Mouse (Mus musculus) forebrain, postnatal 0 days (tissue): Measurements from ENCODE around the gene Hoxb4. TPM values are rescaled to one million over a fixed set of nuclear protein-coding genes. Genes with fewer than 3 reads are reported as not detected.
A peak's percentile ranks its signal among the peaks of the same experiment; 100 is the strongest.

Experiments used
- ATAC-seq: fragments of 200-750 bp; cut with Nextera tagmentation; 2 replicates; pipeline ENCODE4 v1.8.0; 2017; ENCODE audit warnings: mild to moderate bottlenecking, moderate library complexity
- DNase-seq: peaks from one replicate; pipeline ENCODE4 v3.0.0-alpha.2; 2015
- H3K27ac ChIP-seq: fragments of 300-500 bp; sonication (generic); 2 replicates; pipeline ENCODE4 v1.5.1; 2014; ENCODE audit warnings: low read depth, mild to moderate bottlenecking, antibody characterized with exemption, low read length, moderate library complexity, mixed read lengths
- H3K27me3 ChIP-seq: fragments of 300-500 bp; sonication (generic); 2 replicates; pipeline ENCODE4 v1.6.1; 2014; ENCODE audit warnings: mild to moderate bottlenecking, low read length, mixed read lengths; ENCODE audit not compliant: insufficient read depth
- H3K36me3 ChIP-seq: fragments of 300-500 bp; sonication (generic); 2 replicates; pipeline ENCODE4 v1.6.1; 2014; ENCODE audit warnings: mild to moderate bottlenecking, moderate library complexity; ENCODE audit not compliant: insufficient read depth
- H3K4me1 ChIP-seq: fragments of 300-500 bp; sonication (generic); 2 replicates; pipeline ENCODE4 v1.6.1; 2014; ENCODE audit warnings: antibody characterized with exemption; ENCODE audit not compliant: insufficient read depth
- H3K4me2 ChIP-seq: fragments of 300-500 bp; sonication (generic); 2 replicates; pipeline ENCODE4 v1.6.1; 2014; ENCODE audit warnings: low read depth, mild to moderate bottlenecking, moderate library complexity
- H3K4me3 ChIP-seq: fragments of 300-500 bp; sonication (generic); 2 replicates; pipeline ENCODE4 v1.5.1; 2014; ENCODE audit warnings: low read depth, low read length, mixed read lengths
- H3K9ac ChIP-seq: fragments of 300-500 bp; sonication (generic); 2 replicates; pipeline ENCODE4 v1.6.1; 2014; ENCODE audit warnings: mild to moderate bottlenecking
- H3K9me3 ChIP-seq: fragments of 300-500 bp; sonication (generic); 2 replicates; pipeline ENCODE4 v1.6.1; 2016; ENCODE audit warnings: low read length
- CTCF ChIP-seq: sonication (generic); IDR thresholded peaks from 2 replicates; pipeline ENCODE4 v1.5.1; 2016; ENCODE audit warnings: antibody characterized with exemption, control low read depth, low read depth
- WGBS: fragments of 180-500 bp; shearing (Covaris S2); extraction: QIAGEN DNeasy Blood & Tissue Kit; methylation state at CpG from one replicate; pipeline ENCODE4 v1.1.7; 2014; 5-methylcytosine and 5-hydroxymethylcytosine counted together
- polyA plus RNA-seq: library from polyadenylated mRNA; unstranded; fragments of >200 nt; fragmentation: Nextera tagmentation; extraction: Ambion mirVana; gene quantifications from 2 replicates; pipeline ENCODE4 v1.2.1, GENCODE M21; 2015
- total RNA-seq: library from RNA; depleted of rRNA; stranded (reverse); fragments of >200 nt; gene quantifications from 2 replicates; pipeline ENCODE4 v1.2.3, GENCODE M21; 2014

Gene Hoxb4
- total and polyA plus RNA-seq, 2 experiments from 2014 or later = not detected

DNA sequence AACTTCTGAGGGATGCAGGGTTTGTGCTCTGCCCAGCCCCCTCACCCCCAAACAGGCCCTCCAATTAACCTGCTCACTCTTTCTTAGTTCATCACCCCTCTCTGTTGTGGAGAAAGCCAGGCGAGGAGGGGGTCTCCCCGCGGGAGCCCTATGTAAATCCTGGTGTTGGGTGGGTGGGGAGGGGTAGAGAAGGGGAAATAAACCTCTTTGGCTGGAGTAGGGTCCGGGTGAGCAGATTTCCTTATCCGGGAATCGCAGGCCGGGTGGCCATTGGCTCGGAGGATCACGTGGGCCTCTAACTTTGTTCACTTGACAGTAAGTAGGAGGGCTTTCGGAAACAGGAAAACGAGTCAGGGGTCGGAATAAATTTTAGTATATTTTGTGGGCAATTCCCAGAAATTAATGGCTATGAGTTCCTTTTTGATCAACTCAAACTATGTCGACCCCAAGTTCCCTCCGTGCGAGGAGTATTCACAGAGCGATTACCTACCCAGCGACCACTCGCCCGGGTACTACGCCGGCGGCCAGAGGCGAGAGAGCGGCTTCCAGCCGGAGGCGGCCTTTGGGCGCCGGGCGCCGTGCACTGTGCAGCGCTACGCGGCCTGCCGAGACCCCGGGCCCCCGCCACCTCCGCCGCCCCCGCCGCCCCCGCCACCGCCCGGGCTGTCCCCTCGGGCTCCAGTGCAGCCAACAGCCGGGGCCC lies 452 bp downstream of the Hoxb4 start:
- Histone ChIP-seq H3K9me3 (no peaks in the 10 kb centered on the region), H3K4me1 (no peaks in the 10 kb centered on the region), H3K27me3 (peaks cover 99% of the 10 kb centered on the region), H3K9ac (no peak overlapping the region), H3K4me3 (no peak overlapping the region), H3K4me2 (peak overlapping the region; percentile 10; the same call in 1 of the 2 replicates), H3K27ac (no peak overlapping the region), H3K36me3 (no peaks in the 10 kb centered on the region)
- WGBS = under 1% methylated on average over 34 of the region's 45 CpGs
- no peak for ATAC-seq
- DNase-seq = no peak
- TF ChIP-seq CTCF = no peak

DNA sequence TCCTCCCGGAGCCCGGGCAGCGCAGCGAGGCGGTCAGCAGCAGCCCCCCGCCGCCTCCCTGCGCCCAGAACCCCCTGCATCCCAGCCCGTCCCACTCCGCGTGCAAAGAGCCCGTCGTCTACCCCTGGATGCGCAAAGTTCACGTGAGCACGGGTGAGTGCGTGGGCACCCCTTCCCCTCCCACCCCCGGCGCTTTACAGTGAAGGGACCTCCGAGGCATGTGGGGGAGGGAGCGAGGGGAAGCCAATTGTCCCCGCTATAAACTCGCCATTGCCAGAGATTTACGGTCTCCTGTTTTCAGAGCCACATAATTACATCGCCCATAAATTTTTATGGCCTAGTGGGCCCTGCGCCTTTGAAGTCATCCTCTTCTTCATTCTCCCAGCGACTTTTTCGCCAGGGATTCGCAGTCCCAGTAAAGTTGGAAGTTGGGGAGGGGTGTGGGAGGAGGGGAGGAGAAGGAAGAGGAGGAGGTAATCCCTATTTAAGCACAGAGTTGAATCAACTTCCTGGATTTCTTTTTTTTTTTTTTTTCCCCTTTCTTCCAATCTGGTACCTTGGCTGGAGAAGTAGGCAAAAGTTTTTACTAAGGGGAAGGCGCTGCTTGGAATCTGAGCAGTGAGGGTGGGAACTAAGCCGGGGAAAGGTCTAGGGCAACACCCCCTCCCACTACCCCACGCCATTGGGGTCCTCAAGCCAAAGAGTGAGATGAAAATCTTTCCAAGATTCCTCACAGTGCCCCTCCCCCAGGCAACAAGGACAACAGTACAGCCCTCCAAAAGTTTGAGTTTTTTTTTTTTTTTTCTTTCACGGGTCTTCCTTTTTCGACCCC lies 1.2 kb downstream of the Hoxb4 start:
- TF ChIP-seq CTCF = no peak
- Histone ChIP-seq H3K9ac (no peak overlapping the region), H3K27ac (no peak overlapping the region), H3K27me3 (peaks cover 99% of the 10 kb centered on the region), H3K4me1 (no peaks in the 10 kb centered on the region), H3K9me3 (no peaks in the 10 kb centered on the region), H3K4me3 (no peak overlapping the region), H3K36me3 (no peaks in the 10 kb centered on the region), H3K4me2 (peak overlapping the region; percentile 10; the same call in 1 of the 2 replicates)
- under 1% methylated on average over 26 of the region's 34 CpGs for WGBS
- no peak for DNase-seq
- no peak for ATAC-seq

DNA sequence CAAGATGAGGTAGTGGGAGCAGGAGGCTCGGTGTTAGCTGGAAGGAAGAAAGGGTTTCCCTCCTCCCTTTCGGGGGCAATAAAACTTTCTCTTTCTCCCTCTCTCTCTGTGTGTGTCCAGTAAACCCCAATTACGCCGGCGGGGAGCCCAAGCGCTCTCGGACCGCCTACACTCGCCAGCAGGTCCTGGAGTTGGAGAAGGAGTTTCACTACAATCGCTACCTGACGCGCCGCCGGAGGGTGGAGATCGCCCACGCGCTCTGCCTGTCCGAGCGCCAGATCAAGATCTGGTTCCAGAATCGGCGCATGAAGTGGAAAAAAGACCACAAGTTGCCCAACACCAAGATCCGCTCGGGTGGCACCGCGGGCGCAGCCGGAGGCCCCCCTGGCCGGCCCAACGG lies 1.8 kb downstream of the Hoxb4 start:
- no peaks in the 10 kb centered on the region for H3K36me3 ChIP-seq
- H3K27me3 ChIP-seq = peaks cover 99% of the 10 kb centered on the region
- no peak overlapping the region for H3K9ac ChIP-seq

DNA sequence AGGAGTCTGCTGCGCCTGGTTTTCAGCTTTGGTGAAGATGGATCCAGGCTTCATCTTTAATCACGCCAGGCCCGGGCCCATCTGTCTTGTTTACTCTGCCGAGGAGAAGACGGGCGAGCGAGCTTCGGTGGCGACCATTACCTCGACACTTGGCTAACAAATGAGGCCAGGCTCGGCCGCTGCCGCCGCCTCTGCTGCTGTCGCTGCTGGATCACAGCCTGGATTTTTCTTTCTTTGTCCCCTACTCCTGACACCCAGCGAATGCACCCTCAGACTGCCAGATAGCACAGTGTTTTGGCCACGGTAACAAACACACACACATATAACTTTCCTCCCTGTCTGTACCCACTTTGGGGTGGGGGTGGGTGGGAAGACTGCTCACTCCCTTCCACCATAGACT lies 2.6 kb downstream of the Hoxb4 start:
- Histone ChIP-seq H3K27ac (no peak overlapping the region), H3K4me1 (no peaks in the 10 kb centered on the region), H3K27me3 (peaks cover 99% of the 10 kb centered on the region), H3K36me3 (no peaks in the 10 kb centered on the region), H3K4me3 (no peak overlapping the region), H3K9me3 (no peaks in the 10 kb centered on the region), H3K9ac (no peak overlapping the region), H3K4me2 (no peak overlapping the region)
- ATAC-seq (no peak), DNase-seq (no peak)
- no peak for TF ChIP-seq CTCF
- WGBS = under 1% methylated on average over 17 of the region's 17 CpGs

More for the DNA sequence above, 1.8 kb downstream of the Hoxb4 start:
- no peaks in the 10 kb centered on the region for H3K4me1 ChIP-seq
- H3K4me2 ChIP-seq = no peak overlapping the region
- no peak overlapping the region for H3K27ac ChIP-seq
- no peak overlapping the region for H3K4me3 ChIP-seq
- ATAC-seq (no peak), DNase-seq (no peak)
- TF ChIP-seq CTCF = no peak
- WGBS = 2% methylated on average over 29 of the region's 29 CpGs
- H3K9me3 ChIP-seq = no peaks in the 10 kb centered on the region

DNA sequence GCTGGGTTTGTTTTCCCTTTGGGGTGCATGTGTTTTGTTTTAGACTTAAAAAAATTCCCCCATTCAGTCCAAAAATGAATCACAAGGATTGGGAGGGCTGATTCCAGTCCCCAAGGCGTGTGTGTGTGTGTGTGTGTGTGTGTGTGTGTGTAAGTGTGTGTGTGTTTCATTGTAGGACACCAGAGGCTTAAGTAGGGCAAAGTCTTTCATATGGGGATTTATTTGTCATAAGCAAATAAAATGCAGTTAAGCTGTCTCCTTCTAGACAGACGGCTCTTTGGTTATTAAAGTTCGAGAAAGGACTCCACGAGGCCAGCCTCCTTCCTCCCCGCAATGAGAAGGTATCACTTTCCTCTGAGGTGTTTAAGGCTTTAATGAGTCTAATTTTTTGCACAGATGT lies 3.8 kb downstream of the Hoxb4 start:
- WGBS = 5% methylated on average over 5 of the region's 5 CpGs
- H3K4me3 ChIP-seq = no peak overlapping the region
- H3K27me3 ChIP-seq = peaks cover 99% of the 10 kb centered on the region
- no peak for TF ChIP-seq CTCF
- no peak overlapping the region for H3K27ac ChIP-seq
- ATAC-seq (no peak), DNase-seq (no peak)
- no peak overlapping the region for H3K4me2 ChIP-seq
- H3K9ac ChIP-seq = no peak overlapping the region
- no peaks in the 10 kb centered on the region for H3K4me1 ChIP-seq
- no peaks in the 10 kb centered on the region for H3K36me3 ChIP-seq
- no peaks in the 10 kb centered on the region for H3K9me3 ChIP-seq

DNA sequence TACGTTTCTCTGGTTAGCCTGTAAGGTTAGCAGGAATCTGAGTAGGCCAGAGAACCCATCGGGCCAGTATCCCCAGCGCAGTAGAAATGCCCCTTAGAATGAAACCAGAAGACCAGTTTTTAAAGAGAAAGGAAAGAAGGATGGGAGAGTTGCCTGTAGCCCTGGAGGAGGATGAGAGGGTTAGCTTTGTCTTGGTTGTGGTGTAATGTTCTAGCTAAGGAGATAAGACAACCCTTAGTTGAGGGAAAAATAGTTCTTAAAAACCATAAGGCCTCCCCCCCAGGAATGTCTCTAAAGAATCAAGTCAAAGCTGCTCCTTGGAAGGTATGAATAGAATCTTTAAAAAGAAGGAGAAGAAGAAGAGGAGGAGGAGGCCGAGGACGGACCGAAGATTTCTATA lies 4.7 kb downstream of the Hoxb4 start:
- TF ChIP-seq CTCF = no peak
- DNase-seq (no peak), ATAC-seq (no peak)
- no peaks in the 10 kb centered on the region for H3K9me3 ChIP-seq
- H3K9ac ChIP-seq = no peak overlapping the region
- 6% methylated on average over 6 of the region's 6 CpGs for WGBS
- H3K27me3 ChIP-seq = peaks cover 100% of the 10 kb centered on the region
- H3K4me2 ChIP-seq = no peak overlapping the region
- no peak overlapping the region for H3K4me3 ChIP-seq
- H3K36me3 ChIP-seq = no peaks in the 10 kb centered on the region
- H3K27ac ChIP-seq = no peak overlapping the region
- no peaks in the 10 kb centered on the region for H3K4me1 ChIP-seq

DNA sequence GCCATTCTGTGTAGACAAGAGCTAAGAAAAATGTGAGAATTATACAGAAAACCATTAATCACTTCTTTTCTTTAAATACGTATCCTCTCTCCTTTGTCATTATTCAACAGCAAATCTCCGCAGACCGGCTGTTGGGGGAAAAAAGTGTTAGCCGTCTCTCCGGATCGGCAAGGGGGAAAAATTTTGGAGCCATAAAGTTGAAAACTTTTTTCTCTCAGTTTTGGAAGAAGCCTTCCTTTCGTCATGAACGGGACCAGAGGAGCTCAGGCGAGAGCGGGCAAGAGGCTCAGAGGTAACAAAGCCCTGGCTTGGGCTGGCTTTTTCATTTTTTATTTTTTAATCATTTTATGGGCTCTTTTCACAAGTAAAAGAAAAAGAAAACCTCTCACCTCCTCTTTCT lies 5.1 kb downstream of the Hoxb4 start, which contains the start of gene Hoxb3:
Gene Hoxb3 (plus strand): TSS at position 173 of the 400 bp plus-strand sequence.
- WGBS = 4% methylated on average over 10 of the region's 10 CpGs

More for the DNA sequence above, 5.1 kb downstream of the Hoxb4 start, which contains the start of gene Hoxb3:
- H3K9me3 ChIP-seq = no peaks in the 10 kb centered on the region
- DNase-seq (no peak), ATAC-seq (no peak)
- no peaks in the 10 kb centered on the region for H3K4me1 ChIP-seq
- H3K36me3 ChIP-seq = no peaks in the 10 kb centered on the region
- no peak within 1 kb of the TSS for H3K4me3 ChIP-seq
- H3K27ac ChIP-seq = no peak within 1 kb of the TSS
- TF ChIP-seq CTCF = no peak
- no peak within 1 kb of the TSS for H3K9ac ChIP-seq
- H3K4me2 ChIP-seq = no peak within 1 kb of the TSS
- H3K27me3 ChIP-seq = peaks cover 100% of the 10 kb centered on the region
